Mouse (Mus musculus): ENCODE results near the gene Mfsd12.

Gene Mfsd12

GRCm38 (mm10) chr10:81354738-81355477 lies 2.4 kb upstream of the Mfsd12 start:
- no peak for DNase-seq (ENCODE audit: low read depth, low spot score)

- no peak for DNase-seq (ENCODE audit: low read depth, low spot score)
These were observed 1.8 kb upstream of the Mfsd12 start for GRCm38 (mm10) chr10:81355533-81355932.

GRCm38 (mm10) chr10:81356352-81356990 lies 820 bp upstream of the Mfsd12 start:
- peak; percentile 63 for DNase-seq (ENCODE audit: low read depth, low spot score)

- DNase-seq (ENCODE audit: low read depth, low spot score): no peak
These were observed 918 bp downstream of the Mfsd12 start for GRCm38 (mm10) chr10:81358209-81358608.

- no peak for DNase-seq (ENCODE audit: low read depth, low spot score)
These were observed 1.6 kb downstream of the Mfsd12 start for GRCm38 (mm10) chr10:81358841-81359240.

- no peak for DNase-seq (ENCODE audit: low read depth, low spot score)
These were observed 3.4 kb downstream of the Mfsd12 start for GRCm38 (mm10) chr10:81360721-81361120.

- no peak for DNase-seq (ENCODE audit: low read depth, low spot score)
These were observed 5.2 kb downstream of the Mfsd12 start for GRCm38 (mm10) chr10:81362336-81362949.

GRCm38 (mm10) chr10:81363436-81364346 lies 6.4 kb downstream of the Mfsd12 start:
- DNase-seq (ENCODE audit: low read depth, low spot score): no peak

GRCm38 (mm10) chr10:81364666-81365065 lies 7.4 kb downstream of the Mfsd12 start:
- DNase-seq (ENCODE audit: low read depth, low spot score): no peak

GRCm38 (mm10) chr10:81365073-81365472 lies 7.8 kb downstream of the Mfsd12 start:
- DNase-seq (ENCODE audit: low read depth, low spot score): peak; percentile 71

- no peak for DNase-seq (ENCODE audit: low read depth, low spot score)
These were observed 8.6 kb downstream of the Mfsd12 start, which contains the start of gene 4930404N11Rik for GRCm38 (mm10) chr10:81365672-81366476. Gene 4930404N11Rik (minus strand): TSS chr10:81365816.

GRCm38 (mm10) chr10:81366477-81367206 lies 9.4 kb downstream of the Mfsd12 start:
- no peak for DNase-seq (ENCODE audit: low read depth, low spot score)

GRCm38 (mm10) chr10:81367207-81367495 lies 9.9 kb downstream of the Mfsd12 start:
- no peak for DNase-seq (ENCODE audit: low read depth, low spot score)

GRCm38 (mm10) chr10:81375322-81375721 lies 18.0 kb downstream of the Mfsd12 start:
- DNase-seq (ENCODE audit: low read depth, low spot score): no peak

GRCm38 (mm10) chr10:81376561-81377361 lies 19.5 kb downstream of the Mfsd12 start:
- no peak for DNase-seq (ENCODE audit: low read depth, low spot score)

GRCm38 (mm10) chr10:81377362-81377664 lies 20.0 kb downstream of the Mfsd12 start:
- no peak for DNase-seq (ENCODE audit: low read depth, low spot score)

- no peak for DNase-seq (ENCODE audit: low read depth, low spot score)
These were observed 20.7 kb downstream of the Mfsd12 start, which contains the start of gene Fzr1 for GRCm38 (mm10) chr10:81377793-81378552. Gene Fzr1 (minus strand): TSS chr10:81378516.

GRCm38 (mm10) chr10:81378553-81379182 lies 21.4 kb downstream of the Mfsd12 start:
- DNase-seq (ENCODE audit: low read depth, low spot score): peak; percentile 100

All from brain, adult 2 months (tissue).